In genomic region chr1:42599238-42599637, GRCm38 (mm10) we compare ENCODE assay signal across 19 mouse cellular contexts.
DNase-seq lines count a peak whose midpoint lies in the region; ATAC-seq and TF ChIP-seq lines count a peak whose summit lies in the region.
"Had no signal": no experiment of that assay in that cellular context is flagged by ENCODE, and none has a peak within 500 bp of the region (broad histone marks: within the 10 kb centered on the region; RNA-seq: fewer than 3 reads in every experiment).

No protein-coding gene starts in this region.

- no peaks in the 10 kb centered on the region for H3K4me1 ChIP-seq in forebrain, postnatal 0 days (ENCODE audit: insufficient read depth)
- no peaks in the 10 kb centered on the region for H3K4me1 ChIP-seq in forebrain, embryonic 13.5 days
- H3K4me1 ChIP-seq in neural tube, embryonic 13.5 days (replicated peaks) = no peaks in the 10 kb centered on the region
- no peaks in the 10 kb centered on the region for H3K4me1 ChIP-seq in neural tube, embryonic 15.5 days
- H3K4me1 ChIP-seq: embryonic facial prominence, embryonic 13.5 days; megakaryocyte, embryonic 14.5 days; midbrain, embryonic 15.5 days had no signal

- H3K27me3 ChIP-seq in forebrain, postnatal 0 days (ENCODE audit: insufficient read depth, low read length) = no peaks in the 10 kb centered on the region
- no peaks in the 10 kb centered on the region for H3K27me3 ChIP-seq in forebrain, embryonic 13.5 days
- no peaks in the 10 kb centered on the region for H3K27me3 ChIP-seq in neural tube, embryonic 13.5 days
- no peaks in the 10 kb centered on the region for H3K27me3 ChIP-seq in neural tube, embryonic 15.5 days (replicated peaks)
- H3K27me3 ChIP-seq: embryonic facial prominence, embryonic 13.5 days; megakaryocyte, embryonic 14.5 days; midbrain, embryonic 15.5 days had no signal

- no peak overlapping the region for H3K4me3 ChIP-seq in forebrain, postnatal 0 days (ENCODE audit: low read depth, low read length)
- H3K4me3 ChIP-seq in forebrain, embryonic 13.5 days = no peak overlapping the region
- H3K4me3 ChIP-seq in neural tube, embryonic 13.5 days = no peak overlapping the region
- H3K4me3 ChIP-seq in neural tube, embryonic 15.5 days (replicated peaks) = no peak overlapping the region
- H3K4me3 ChIP-seq: embryonic facial prominence, embryonic 13.5 days; megakaryocyte, embryonic 14.5 days; midbrain, embryonic 15.5 days; myocyte had no signal

- ATAC-seq in forebrain, postnatal 0 days = peak; percentile 63
- no peak for ATAC-seq in forebrain, embryonic 13.5 days
- 0 out of 2 replicates have a peak, but pooled peaks have one; percentile 40 for ATAC-seq in neural tube, embryonic 13.5 days (ENCODE audit: low read depth)
- no peak for ATAC-seq in neural tube, embryonic 15.5 days (ENCODE audit: low FRiP score)
- no peak for ATAC-seq in megakaryocyte, adult 5-6 weeks (ENCODE audit: poor library complexity, severe bottlenecking)
- ATAC-seq: midbrain, embryonic 15.5 days had no signal

- WGBS in forebrain, postnatal 0 days = 62% methylated on average over 6 of the region's 6 CpGs
- 87% methylated on average over 6 of the region's 6 CpGs for WGBS in forebrain, embryonic 13.5 days
- WGBS in neural tube, embryonic 13.5 days = 83% methylated on average over 6 of the region's 6 CpGs
- 78% methylated on average over 6 of the region's 6 CpGs for WGBS in neural tube, embryonic 15.5 days

- no peaks in the 10 kb centered on the region for H3K36me3 ChIP-seq in forebrain, postnatal 0 days (ENCODE audit: insufficient read depth)
- H3K36me3 ChIP-seq in forebrain, embryonic 13.5 days (ENCODE audit: poor library complexity, severe bottlenecking) = no peaks in the 10 kb centered on the region
- H3K36me3 ChIP-seq in neural tube, embryonic 13.5 days = no peaks in the 10 kb centered on the region
- H3K36me3 ChIP-seq in neural tube, embryonic 15.5 days = no peaks in the 10 kb centered on the region
- H3K36me3 ChIP-seq: embryonic facial prominence, embryonic 13.5 days; midbrain, embryonic 15.5 days had no signal

- no peaks in the 10 kb centered on the region for H3K9me3 ChIP-seq in forebrain, postnatal 0 days (ENCODE audit: low read length)
- H3K9me3 ChIP-seq in forebrain, embryonic 13.5 days (replicated peaks) = no peaks in the 10 kb centered on the region
- no peaks in the 10 kb centered on the region for H3K9me3 ChIP-seq in neural tube, embryonic 13.5 days
- H3K9me3 ChIP-seq in neural tube, embryonic 15.5 days (replicated peaks) = no peaks in the 10 kb centered on the region
- H3K9me3 ChIP-seq: embryonic facial prominence, embryonic 13.5 days; midbrain, embryonic 15.5 days had no signal

- no peak overlapping the region for H3K4me2 ChIP-seq in forebrain, postnatal 0 days (ENCODE audit: low read depth)
- no peak overlapping the region for H3K4me2 ChIP-seq in forebrain, embryonic 13.5 days
- H3K4me2 ChIP-seq in neural tube, embryonic 13.5 days = no peak overlapping the region
- H3K4me2 ChIP-seq in neural tube, embryonic 15.5 days = no peak overlapping the region
- H3K4me2 ChIP-seq: embryonic facial prominence, embryonic 13.5 days; midbrain, embryonic 15.5 days had no signal

- TF ChIP-seq CTCF in forebrain, postnatal 0 days (IDR thresholded peaks at IDR 0.05; ENCODE audit: low read depth) = no peak

- DNase-seq in forebrain, postnatal 0 days = peak; percentile 34
- peak; percentile 8 for DNase-seq in cerebellum, adult 11 months
- peak; percentile 40 to 57 for DNase-seq in cerebellum, postnatal 10 days
- DNase-seq in urinary bladder, postnatal 4 days (ENCODE audit: low spot score in 2 of 2) = no peak
- DNase-seq: adrenal gland, postnatal 14 days; heart, adult 18-20 months; heart, postnatal 36 days; kidney, adult 18-20 months; kidney, postnatal 25 days; liver; lung, postnatal 14 days had no signal

- no peak overlapping the region for H3K27ac ChIP-seq in forebrain, postnatal 0 days (ENCODE audit: low read depth, low read length)
- no peak overlapping the region for H3K27ac ChIP-seq in forebrain, embryonic 13.5 days
- H3K27ac ChIP-seq in neural tube, embryonic 13.5 days (replicated peaks) = no peak overlapping the region
- no peak overlapping the region for H3K27ac ChIP-seq in neural tube, embryonic 15.5 days (replicated peaks)
- H3K27ac ChIP-seq: embryonic facial prominence, embryonic 13.5 days; midbrain, embryonic 15.5 days had no signal

- H3K9ac ChIP-seq in forebrain, postnatal 0 days = no peak overlapping the region
- no peak overlapping the region for H3K9ac ChIP-seq in forebrain, embryonic 13.5 days
- H3K9ac ChIP-seq in neural tube, embryonic 13.5 days = no peak overlapping the region
- H3K9ac ChIP-seq in neural tube, embryonic 15.5 days (replicated peaks) = no peak overlapping the region
- H3K9ac ChIP-seq: embryonic facial prominence, embryonic 13.5 days; midbrain, embryonic 15.5 days had no signal

Comparison
In these comparisons a context has a peak if more than half of its experiments do, and no peak if none do; other contexts are left out.
1. ATAC-seq: peak in forebrain, postnatal 0 days (single experiment) and neural tube, embryonic 13.5 days (single experiment); none in forebrain, embryonic 13.5 days (single experiment), neural tube, embryonic 15.5 days (single experiment) and megakaryocyte, adult 5-6 weeks (single experiment).
2. DNase-seq: peak in forebrain, postnatal 0 days (single experiment), cerebellum, adult 11 months (single experiment) and cerebellum, postnatal 10 days (2 of 2); none in urinary bladder, postnatal 4 days (0 of 2).